Mouse (Mus musculus): Measurements from ENCODE around the gene Hnrnpu.
"Not testable (repeated sequence)": the region's sequence is repeated elsewhere in the genome, so short reads cannot be mapped to it uniquely, and the experiment has no call there.

The Hnrnpu gene

GRCm38 (mm10) chr1:178337551-178338317, at the start of gene Hnrnpu:
TSS of gene Hnrnpu (minus strand) at chr1:178337797.
- DNase-seq (ENCODE audit: low spot score), result peak; percentile 96

GRCm38 (mm10) chr1:178382165-178382564, 44.6 kb upstream of the Hnrnpu start:
- no peak for DNase-seq (ENCODE audit: low spot score)

GRCm38 (mm10) chr1:178379224-178379623, 41.6 kb upstream of the Hnrnpu start:
- no peak for DNase-seq (ENCODE audit: low spot score)

GRCm38 (mm10) chr1:178378115-178378514, 40.5 kb upstream of the Hnrnpu start:
- DNase-seq (ENCODE audit: low spot score), result no peak

- DNase-seq (ENCODE audit: low spot score), result no peak
These were observed 39.3 kb upstream of the Hnrnpu start for GRCm38 (mm10) chr1:178376907-178377306.

GRCm38 (mm10) chr1:178376061-178376460, 38.5 kb upstream of the Hnrnpu start:
- DNase-seq (ENCODE audit: low spot score), result no peak

- DNase-seq (ENCODE audit: low spot score), result no peak
These were observed 37.8 kb upstream of the Hnrnpu start for GRCm38 (mm10) chr1:178375381-178375780.

GRCm38 (mm10) chr1:178372681-178373080, 35.1 kb upstream of the Hnrnpu start:
- DNase-seq (ENCODE audit: low spot score), result no peak

GRCm38 (mm10) chr1:178369272-178369651, 31.7 kb upstream of the Hnrnpu start:
- DNase-seq (ENCODE audit: low spot score), result peak; percentile 48

- peak; percentile 89 for DNase-seq (ENCODE audit: low spot score)
These were observed 31.1 kb upstream of the Hnrnpu start for GRCm38 (mm10) chr1:178368548-178369271.

- DNase-seq (ENCODE audit: low spot score), result no peak
These were observed 30.5 kb upstream of the Hnrnpu start for GRCm38 (mm10) chr1:178368121-178368520.

GRCm38 (mm10) chr1:178365171-178365570, 27.6 kb upstream of the Hnrnpu start:
- DNase-seq (ENCODE audit: low spot score), result no peak

GRCm38 (mm10) chr1:178360702-178361101, 23.1 kb upstream of the Hnrnpu start:
- DNase-seq (ENCODE audit: low spot score), result no peak

GRCm38 (mm10) chr1:178360264-178360663, 22.7 kb upstream of the Hnrnpu start:
- no peak for DNase-seq (ENCODE audit: low spot score)

GRCm38 (mm10) chr1:178357776-178358710, 20.4 kb upstream of the Hnrnpu start:
- no peak for DNase-seq (ENCODE audit: low spot score)

- DNase-seq (ENCODE audit: low spot score), result no peak
These were observed 17.0 kb upstream of the Hnrnpu start for GRCm38 (mm10) chr1:178354576-178354975.

GRCm38 (mm10) chr1:178351643-178352042, 14.0 kb upstream of the Hnrnpu start:
- DNase-seq (ENCODE audit: low spot score), result no peak

GRCm38 (mm10) chr1:178350792-178351191, 13.2 kb upstream of the Hnrnpu start:
- no peak for DNase-seq (ENCODE audit: low spot score)

- DNase-seq (ENCODE audit: low spot score), result not testable (repeated sequence)
These were observed 6.6 kb upstream of the Hnrnpu start for GRCm38 (mm10) chr1:178344071-178344805.

GRCm38 (mm10) chr1:178342612-178343011, 5.0 kb upstream of the Hnrnpu start:
- no peak for DNase-seq (ENCODE audit: low spot score)

- DNase-seq (ENCODE audit: low spot score), result no peak
These were observed 4.5 kb upstream of the Hnrnpu start for GRCm38 (mm10) chr1:178342063-178342462.

- DNase-seq (ENCODE audit: low spot score), result no peak
These were observed 3.8 kb upstream of the Hnrnpu start for GRCm38 (mm10) chr1:178341435-178341834.
